Mouse (Mus musculus) forebrain, embryonic 13.5 days (tissue): ENCODE measurements at regions not wholly inside any gene's neighbourhood (a gene's known extent, or its start where the extent isn't known, plus 50 kb on each side); places are given as distances from the start of the nearest gene placed in this dataset.

Source experiments
- ATAC-seq: fragments of 200-750 bp; cut with Nextera tagmentation; 2 replicates; pipeline ENCODE4 v1.8.0; 2017
- H3K27ac ChIP-seq: fragments of 300-500 bp; sonication (generic); 2 replicates; pipeline ENCODE4 v1.5.1; 2015; ENCODE audit warnings: inconsistent platforms, mild to moderate bottlenecking, moderate library complexity
- H3K27me3 ChIP-seq: fragments of 300-500 bp; sonication (generic); 2 replicates; pipeline ENCODE4 v1.6.1; 2015; ENCODE audit warnings: mild to moderate bottlenecking, inconsistent platforms
- H3K36me3 ChIP-seq: fragments of 300-500 bp; sonication (generic); 2 replicates; pipeline ENCODE4 v1.6.1; 2015; ENCODE audit warnings: mild to moderate bottlenecking, inconsistent platforms; ENCODE audit not compliant: poor library complexity, severe bottlenecking
- H3K4me1 ChIP-seq: fragments of 300-500 bp; sonication (generic); 2 replicates; pipeline ENCODE4 v1.6.1; 2015; ENCODE audit warnings: inconsistent platforms
- H3K4me2 ChIP-seq: fragments of 300-500 bp; sonication (generic); 2 replicates; pipeline ENCODE4 v1.6.1; 2015; ENCODE audit warnings: inconsistent platforms, mild to moderate bottlenecking, moderate library complexity
- H3K4me3 ChIP-seq: fragments of 300-500 bp; sonication (generic); 2 replicates; pipeline ENCODE4 v1.5.1; 2015; ENCODE audit warnings: mild to moderate bottlenecking, inconsistent platforms
- H3K9ac ChIP-seq: fragments of 300-500 bp; sonication (generic); 2 replicates; pipeline ENCODE4 v1.6.1; 2015; ENCODE audit warnings: mild to moderate bottlenecking, inconsistent platforms
- H3K9me3 ChIP-seq: fragments of 300-500 bp; sonication (generic); replicated peaks from 2 replicates; pipeline ENCODE4 v1.6.1; 2016; ENCODE audit warnings: inconsistent platforms
- WGBS: fragments of 180-500 bp; shearing (Covaris S2); methylation state at CpG from one replicate; pipeline ENCODE4 v1.1.7; 2015; 5-methylcytosine and 5-hydroxymethylcytosine counted together

- no peak for ATAC-seq
- Histone ChIP-seq H3K9ac (no peak overlapping the region), H3K36me3 (no peaks in the 10 kb centered on the region), H3K4me3 (no peak overlapping the region), H3K27ac (no peak overlapping the region), H3K9me3 (no peaks in the 10 kb centered on the region), H3K27me3 (no peaks in the 10 kb centered on the region), H3K4me1 (peaks cover 6% of the 10 kb centered on the region; the same call in 1 of the 2 replicates), H3K4me2 (no peak overlapping the region)
- WGBS, result 88% methylated on average over 5 of the region's 5 CpGs
These were observed 593.2 kb upstream of the Nrp1 start for GRCm38 (mm10) chr8:127765199-127765598.

DNA sequence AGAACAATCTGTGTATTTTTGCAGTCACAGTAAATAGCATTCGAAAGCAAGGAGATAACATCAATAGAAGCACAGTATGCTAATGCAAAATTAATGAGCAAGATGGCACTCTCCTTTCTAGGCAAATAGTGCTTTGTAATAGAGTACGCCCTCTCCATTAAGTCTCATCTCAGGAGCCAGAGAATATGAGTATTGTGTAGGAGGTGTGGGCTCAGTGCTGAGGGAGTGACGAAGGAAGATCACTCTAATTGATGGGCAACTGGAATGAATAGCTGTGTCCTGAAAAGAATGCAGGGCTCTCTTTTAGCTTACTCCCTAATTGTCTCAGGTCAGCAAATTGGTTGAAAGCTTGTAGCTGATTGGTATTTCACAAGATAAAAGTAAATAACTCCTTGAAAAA lies 590.1 kb upstream of the Nrp1 start:
- no peaks in the 10 kb centered on the region for H3K36me3 ChIP-seq
- no peak overlapping the region for H3K4me3 ChIP-seq
- H3K9ac ChIP-seq, result no peak overlapping the region
- H3K27ac ChIP-seq, result no peak overlapping the region
- WGBS, result 17% methylated on average over 3 of the region's 3 CpGs
- no peaks in the 10 kb centered on the region for H3K27me3 ChIP-seq
- H3K4me2 ChIP-seq, result no peak overlapping the region
- no peaks in the 10 kb centered on the region for H3K9me3 ChIP-seq
- ATAC-seq, result no peak
- peaks cover 6% of the 10 kb centered on the region; the same call in 1 of the 2 replicates for H3K4me1 ChIP-seq

- H3K9ac ChIP-seq, result no peak overlapping the region
- no peaks in the 10 kb centered on the region for H3K9me3 ChIP-seq
- no peak overlapping the region for H3K4me2 ChIP-seq
- no peak overlapping the region for H3K27ac ChIP-seq
- no peaks in the 10 kb centered on the region for H3K27me3 ChIP-seq
- 100% methylated on average over 1 of the region's 1 CpGs for WGBS
- no peaks in the 10 kb centered on the region for H3K36me3 ChIP-seq
- H3K4me1 ChIP-seq, result peaks cover 19% of the 10 kb centered on the region
- no peak for ATAC-seq
- no peak overlapping the region for H3K4me3 ChIP-seq
These were observed 588.8 kb upstream of the Nrp1 start for GRCm38 (mm10) chr8:127769651-127770050.

GRCm38 (mm10) chr8:127771781-127772180 lies 586.6 kb upstream of the Nrp1 start:
- no peak for ATAC-seq
- Histone ChIP-seq H3K4me3 (no peak overlapping the region), H3K36me3 (no peaks in the 10 kb centered on the region), H3K9me3 (no peaks in the 10 kb centered on the region), H3K27me3 (no peaks in the 10 kb centered on the region), H3K4me2 (no peak overlapping the region), H3K9ac (no peak overlapping the region), H3K4me1 (peaks cover 31% of the 10 kb centered on the region), H3K27ac (no peak overlapping the region)
- 70% methylated on average over 1 of the region's 1 CpGs for WGBS

- no peak for ATAC-seq
- Histone ChIP-seq H3K9ac (no peak overlapping the region), H3K27ac (no peak overlapping the region), H3K4me3 (no peak overlapping the region), H3K36me3 (no peaks in the 10 kb centered on the region), H3K27me3 (no peaks in the 10 kb centered on the region), H3K9me3 (no peaks in the 10 kb centered on the region), H3K4me2 (no peak overlapping the region), H3K4me1 (peaks cover 31% of the 10 kb centered on the region)
- WGBS, result 94% methylated on average over 3 of the region's 3 CpGs
These were observed 586.0 kb upstream of the Nrp1 start for GRCm38 (mm10) chr8:127772415-127772814.

GRCm38 (mm10) chr8:127772917-127773316 lies 585.5 kb upstream of the Nrp1 start:
- WGBS, result 92% methylated on average over 2 of the region's 2 CpGs
- Histone ChIP-seq H3K9ac (no peak overlapping the region), H3K4me1 (peaks cover 31% of the 10 kb centered on the region), H3K9me3 (no peaks in the 10 kb centered on the region), H3K27ac (no peak overlapping the region), H3K4me3 (no peak overlapping the region), H3K27me3 (no peaks in the 10 kb centered on the region), H3K4me2 (no peak overlapping the region), H3K36me3 (no peaks in the 10 kb centered on the region)
- ATAC-seq, result no peak

DNA sequence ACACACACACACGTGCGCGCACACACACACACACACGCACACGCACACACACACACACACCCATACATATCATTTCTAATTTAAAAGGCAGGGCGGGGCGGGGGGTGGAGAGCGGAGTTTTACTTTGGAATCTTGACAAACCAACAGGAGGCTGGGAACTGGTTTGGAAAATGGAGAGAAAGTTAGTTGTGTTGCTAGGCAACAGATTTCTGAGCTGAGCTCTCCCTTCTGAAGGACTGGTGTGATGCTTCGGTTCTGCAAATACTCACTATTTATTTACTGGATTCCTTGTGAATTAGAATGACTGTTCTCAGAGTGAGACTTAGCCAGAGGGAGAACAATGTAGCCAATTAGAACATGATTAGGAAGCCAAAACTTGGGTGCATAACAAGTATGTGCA lies 583.8 kb upstream of the Nrp1 start:
- Histone ChIP-seq H3K27ac (no peak overlapping the region), H3K4me2 (no peak overlapping the region)
- 59% methylated on average over 9 of the region's 9 CpGs for WGBS

GRCm38 (mm10) chr8:127775160-127775559 lies 583.2 kb upstream of the Nrp1 start:
- no peak overlapping the region for H3K9ac ChIP-seq
- 12% methylated on average over 1 of the region's 1 CpGs for WGBS
- no peak overlapping the region for H3K4me2 ChIP-seq
- ATAC-seq, result peak; percentile 27; the same call in 1 of the 2 replicates
- H3K4me1 ChIP-seq, result peaks cover 45% of the 10 kb centered on the region
- no peaks in the 10 kb centered on the region for H3K9me3 ChIP-seq
- no peaks in the 10 kb centered on the region for H3K36me3 ChIP-seq
- no peak overlapping the region for H3K4me3 ChIP-seq
- no peaks in the 10 kb centered on the region for H3K27me3 ChIP-seq
- H3K27ac ChIP-seq, result 0 out of 2 replicates have a peak overlapping the region, but pooled peaks have one; percentile 3

More for the DNA sequence above, 583.8 kb upstream of the Nrp1 start:
- Histone ChIP-seq H3K9me3 (no peaks in the 10 kb centered on the region), H3K4me3 (no peak overlapping the region), H3K4me1 (peaks cover 41% of the 10 kb centered on the region), H3K36me3 (no peaks in the 10 kb centered on the region), H3K27me3 (no peaks in the 10 kb centered on the region), H3K9ac (no peak overlapping the region)
- peak; percentile 71 for ATAC-seq

GRCm38 (mm10) chr8:127775747-127776146 lies 582.7 kb upstream of the Nrp1 start:
- WGBS, result 16% methylated on average over 7 of the region's 7 CpGs
- H3K27me3 ChIP-seq, result no peaks in the 10 kb centered on the region
- H3K9me3 ChIP-seq, result no peaks in the 10 kb centered on the region
- H3K9ac ChIP-seq, result no peak overlapping the region
- H3K4me1 ChIP-seq, result peaks cover 45% of the 10 kb centered on the region
- ATAC-seq, result no peak; the same call in 1 of the 2 replicates
- H3K36me3 ChIP-seq, result no peaks in the 10 kb centered on the region
- 0 out of 2 replicates have a peak overlapping the region, but pooled peaks have one; percentile 3 for H3K27ac ChIP-seq
- H3K4me3 ChIP-seq, result no peak overlapping the region
- H3K4me2 ChIP-seq, result no peak overlapping the region

DNA sequence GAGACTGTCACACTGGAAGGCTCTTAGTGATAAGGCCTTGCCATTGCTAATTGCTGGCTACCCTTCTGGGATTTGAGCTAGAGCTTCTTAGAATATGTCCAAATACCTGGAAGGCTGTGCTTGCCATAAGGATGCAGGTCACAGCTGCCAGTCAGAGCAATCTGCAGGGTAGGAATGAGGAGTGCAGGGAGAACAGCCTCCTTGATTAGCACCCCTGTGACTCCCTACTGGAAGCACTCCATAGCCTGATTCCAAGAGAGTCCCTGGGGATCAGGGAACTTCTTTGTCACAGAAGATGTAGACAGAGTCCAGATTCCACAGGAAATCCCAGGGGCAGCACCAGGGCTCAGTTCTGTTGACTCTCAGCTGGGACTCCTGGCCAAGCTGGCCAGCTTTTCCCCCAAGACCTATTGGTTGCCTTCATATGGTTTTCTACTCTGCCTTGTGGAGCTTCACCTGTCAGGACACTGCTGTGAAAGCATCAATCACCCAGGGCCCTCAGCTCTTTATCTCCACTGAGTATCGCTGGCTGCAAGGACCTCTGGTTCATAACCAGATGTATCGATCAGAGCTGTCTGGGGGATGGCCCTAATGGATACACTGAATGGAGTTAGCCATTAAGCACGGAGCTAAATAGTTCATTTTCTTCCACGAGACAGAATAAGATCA lies 579.9 kb upstream of the Nrp1 start:
- Histone ChIP-seq H3K4me1 (peaks cover 44% of the 10 kb centered on the region), H3K9me3 (no peaks in the 10 kb centered on the region)

GRCm38 (mm10) chr8:127779021-127779689 lies 579.2 kb upstream of the Nrp1 start:
- Histone ChIP-seq H3K4me3 (no peak overlapping the region), H3K9ac (no peak overlapping the region), H3K36me3 (no peaks in the 10 kb centered on the region), H3K27me3 (no peaks in the 10 kb centered on the region), H3K4me2 (no peak overlapping the region), H3K27ac (peak overlapping the region; percentile 8; the same call in 1 of the 2 replicates), H3K9me3 (no peaks in the 10 kb centered on the region), H3K4me1 (peaks cover 38% of the 10 kb centered on the region)
- whole genome bisulfite sequencing, result 32% methylated on average over 7 of the region's 7 CpGs
- ATAC-seq, result no peak

More for the DNA sequence above, 579.9 kb upstream of the Nrp1 start:
- 68% methylated on average over 4 of the region's 4 CpGs for WGBS
- no peak overlapping the region for H3K4me3 ChIP-seq
- no peak for ATAC-seq
- no peaks in the 10 kb centered on the region for H3K27me3 ChIP-seq
- no peak overlapping the region for H3K9ac ChIP-seq
- 0 out of 2 replicates have a peak overlapping the region, but pooled peaks have one; percentile 4 for H3K27ac ChIP-seq
- H3K36me3 ChIP-seq, result no peaks in the 10 kb centered on the region
- no peak overlapping the region for H3K4me2 ChIP-seq

- WGBS, result 87% methylated on average over 3 of the region's 3 CpGs
These were observed 577.8 kb upstream of the Nrp1 start for GRCm38 (mm10) chr8:127780596-127780995.

More at GRCm38 (mm10) chr8:127780596-127780995, 577.8 kb upstream of the Nrp1 start:
- Histone ChIP-seq H3K36me3 (no peaks in the 10 kb centered on the region), H3K27ac (no peak overlapping the region), H3K4me1 (peaks cover 23% of the 10 kb centered on the region), H3K4me3 (no peak overlapping the region), H3K27me3 (no peaks in the 10 kb centered on the region), H3K9ac (no peak overlapping the region), H3K4me2 (no peak overlapping the region), H3K9me3 (no peaks in the 10 kb centered on the region)
- ATAC-seq, result no peak
